Mouse (Mus musculus) limb, embryonic 14.5 days (tissue): ENCODE measurements around the gene Prpf40b. TPM values are rescaled to one million over a fixed set of nuclear protein-coding genes. Genes with fewer than 3 reads are reported as not detected.
"Not testable (repeated sequence)": the region's sequence is repeated elsewhere in the genome, so short reads cannot be mapped to it uniquely, and the experiment has no call there.

Source experiments
- ATAC-seq: fragments of 200-750 bp; cut with Nextera tagmentation; 2 replicates; pipeline ENCODE4 v1.8.0; 2017; ENCODE audit warnings: low read depth, moderate number of reproducible peaks, moderate TSS enrichment; ENCODE audit not compliant: low FRiP score
- DNase-seq: peaks from one replicate; pipeline ENCODE4 v3.0.0-alpha.2; 2015; ENCODE audit warnings: low spot score
- H3K27ac ChIP-seq: fragments of 300-500 bp; sonication (generic); replicated peaks from 2 replicates; pipeline ENCODE4 v1.5.1; 2014; ENCODE audit warnings: low read depth, mild to moderate bottlenecking, low read length, moderate library complexity, mixed read lengths
- H3K27me3 ChIP-seq: fragments of 300-500 bp; sonication (generic); 2 replicates; pipeline ENCODE4 v1.6.1; 2014; ENCODE audit warnings: low read length, mixed read lengths; ENCODE audit not compliant: control insufficient read depth, insufficient read depth
- H3K36me3 ChIP-seq: fragments of 300-500 bp; sonication (generic); 2 replicates; pipeline ENCODE4 v1.6.1; 2014; ENCODE audit warnings: mild to moderate bottlenecking, low read length, moderate library complexity, mixed read lengths; ENCODE audit not compliant: control insufficient read depth, insufficient read depth
- H3K4me1 ChIP-seq: fragments of 300-500 bp; sonication (generic); 2 replicates; pipeline ENCODE4 v1.6.1; 2014; ENCODE audit warnings: antibody characterized with exemption, low read length, mixed read lengths; ENCODE audit not compliant: control insufficient read depth, insufficient read depth
- H3K4me2 ChIP-seq: fragments of 300-500 bp; sonication (generic); replicated peaks from 2 replicates; pipeline ENCODE4 v1.6.1; 2014; ENCODE audit warnings: low read depth, mild to moderate bottlenecking, low read length, moderate library complexity; ENCODE audit not compliant: severe bottlenecking
- H3K4me3 ChIP-seq: fragments of 300-500 bp; sonication (generic); replicated peaks from 2 replicates; pipeline ENCODE4 v1.5.1; 2014; ENCODE audit warnings: low read length
- H3K9ac ChIP-seq: fragments of 300-500 bp; sonication (generic); 2 replicates; pipeline ENCODE4 v1.6.1; 2014; ENCODE audit warnings: mild to moderate bottlenecking, low read depth, low read length, moderate library complexity; ENCODE audit not compliant: severe bottlenecking
- H3K9me3 ChIP-seq: fragments of 300-500 bp; sonication (generic); 2 replicates; pipeline ENCODE4 v1.6.1; 2016; ENCODE audit warnings: low read length; ENCODE audit not compliant: control insufficient read depth
- POLR2A ChIP-seq: fragments of 200-500 bp; IDR thresholded peaks from 2 replicates; pipeline ENCODE4 v1.8.0; 2012; ENCODE audit warnings: inconsistent platforms, mild to moderate bottlenecking, moderate library complexity, borderline replicate concordance; ENCODE audit not compliant: insufficient read depth, insufficient read length; ENCODE audit errors: extremely low read depth
- WGBS: fragments of 180-500 bp; shearing (Covaris S2); extraction: QIAGEN DNeasy Blood & Tissue Kit; methylation state at CpG from one replicate; pipeline ENCODE4 v1.1.7; 2014; 5-methylcytosine and 5-hydroxymethylcytosine counted together
- polyA plus RNA-seq, 2 experiments: library from polyadenylated mRNA; depleted of rRNA in 1 of 2; stranded (reverse) in 1 of 2; unstranded in 1 of 2; fragments of >200 nt; fragmentation: Nextera tagmentation in 1 of 2; extraction: Ambion mirVana in 1 of 2; gene quantifications; 2 replicates each; pipeline versions ENCODE4 v1.2.1 to v1.2.3; 2012 to 2014

Prpf40b gene
- polyA plus RNA-seq (2012; rRNA removed): 143 and 154 TPM in 2 replicates
- polyA plus RNA-seq (2014; fragmentation: Nextera tagmentation; extraction: Ambion mirVana): 47.0 and 54.3 TPM in 2 replicates

DNA sequence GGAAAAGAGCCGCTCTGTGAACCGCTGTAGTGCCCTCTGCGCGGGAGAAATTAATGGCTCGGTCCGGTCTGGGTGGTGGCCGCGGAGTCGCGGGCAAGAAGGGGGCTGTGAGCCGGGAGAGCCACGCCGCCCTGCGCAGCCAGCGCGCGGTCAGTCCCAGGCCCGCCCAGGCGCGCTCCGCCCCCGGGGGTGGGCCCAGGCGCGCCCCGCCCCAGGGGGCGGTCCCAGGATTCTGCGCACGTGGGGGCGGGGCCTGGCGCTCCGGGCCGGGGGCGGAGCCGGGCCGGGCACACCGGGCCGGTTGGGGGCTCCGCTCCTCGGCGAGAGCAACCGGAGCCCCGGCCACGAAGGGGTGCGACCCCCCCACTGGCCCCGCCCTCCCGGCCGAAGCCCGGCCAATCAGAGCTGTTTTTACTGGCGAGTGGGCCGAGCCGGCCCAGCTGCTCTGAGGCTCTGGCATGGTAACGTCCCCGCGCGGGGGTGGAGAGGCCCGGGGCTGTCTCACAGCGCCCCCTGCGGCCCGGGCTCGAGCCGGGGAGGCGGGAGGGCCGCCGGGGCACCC lies at the start of gene Prpf40b:
TSS of gene Prpf40b (plus strand) at position 275 of the 562 bp plus-strand sequence.
- Histone ChIP-seq H3K27ac (peak within 1 kb of the TSS; percentile 88), H3K9ac (peak within 1 kb of the TSS; percentile 78), H3K4me1 (peaks cover 11% of the 10 kb centered on the region; the same call in 1 of the 2 replicates), H3K9me3 (no peaks in the 10 kb centered on the region), H3K4me2 (peak within 1 kb of the TSS; percentile 72), H3K27me3 (no peaks in the 10 kb centered on the region), H3K36me3 (no peaks in the 10 kb centered on the region), H3K4me3 (peak within 1 kb of the TSS; percentile 71)
- DNase-seq: peak; percentile 87
- peak; percentile 93 for ATAC-seq
- 0 out of 2 replicates have a peak, but pooled peaks have one; percentile 67 for TF ChIP-seq POLR2A
- WGBS: under 1% methylated on average over 18 of the region's 64 CpGs

DNA sequence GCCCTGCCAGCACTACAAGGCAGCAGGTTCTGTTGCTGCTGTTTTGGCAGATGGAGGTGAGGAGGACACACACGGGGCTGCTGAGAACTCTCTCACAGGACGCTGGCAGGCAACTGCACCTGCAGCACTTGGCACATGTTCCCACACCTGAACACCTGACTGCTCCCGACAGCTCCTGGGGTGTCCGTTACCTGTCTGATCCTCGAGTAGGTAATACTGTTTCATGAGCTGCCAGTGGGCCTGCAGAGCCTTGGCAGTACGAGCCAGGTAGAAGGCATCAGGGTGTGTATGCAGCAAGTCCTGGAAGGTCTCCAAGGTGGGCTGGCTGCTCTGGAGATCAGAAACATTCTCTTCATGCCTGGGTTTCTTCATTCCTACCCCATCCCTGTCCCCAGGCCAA lies 48.2 kb upstream of the Prpf40b start:
- not testable (repeated sequence) for H3K9ac ChIP-seq, ATAC-seq, H3K4me2 ChIP-seq, DNase-seq, H3K9me3 ChIP-seq, H3K4me3 ChIP-seq, H3K27me3 ChIP-seq, H3K4me1 ChIP-seq, H3K27ac ChIP-seq
- H3K36me3 ChIP-seq: peaks cover 75% of the 10 kb centered on the region
- 79% methylated on average over 6 of the region's 6 CpGs for WGBS

DNA sequence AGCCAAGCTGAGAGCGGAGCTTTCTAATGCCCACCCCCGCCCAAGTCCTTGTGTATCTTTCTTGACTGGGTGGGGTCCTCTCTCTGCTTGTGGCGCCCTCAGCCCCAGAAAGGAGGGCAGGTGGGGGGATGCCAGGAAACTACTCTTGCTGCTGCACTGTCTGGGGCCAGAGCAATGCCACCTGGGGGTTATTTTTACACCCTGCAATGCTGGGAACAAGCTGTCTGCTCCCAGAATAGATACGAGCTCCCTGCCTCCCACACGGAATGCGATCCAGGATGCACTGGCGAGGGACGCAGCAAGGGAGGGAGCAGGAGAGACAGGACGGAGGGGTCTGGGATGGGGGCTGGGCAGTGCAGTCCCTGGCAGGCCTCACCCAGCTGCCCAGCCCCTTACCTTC lies 45.9 kb upstream of the Prpf40b start:
- H3K4me2 ChIP-seq: no peak overlapping the region
- no peak for TF ChIP-seq POLR2A
- 87% methylated on average over 9 of the region's 9 CpGs for WGBS
- ATAC-seq (no peak), DNase-seq (no peak)
- no peaks in the 10 kb centered on the region for H3K9me3 ChIP-seq
- H3K36me3 ChIP-seq: peaks cover 56% of the 10 kb centered on the region
- no peak overlapping the region for H3K4me3 ChIP-seq
- H3K27ac ChIP-seq: no peak overlapping the region
- peaks cover 7% of the 10 kb centered on the region; the same call in 1 of the 2 replicates for H3K4me1 ChIP-seq
- H3K9ac ChIP-seq: no peak overlapping the region
- no peaks in the 10 kb centered on the region for H3K27me3 ChIP-seq

DNA sequence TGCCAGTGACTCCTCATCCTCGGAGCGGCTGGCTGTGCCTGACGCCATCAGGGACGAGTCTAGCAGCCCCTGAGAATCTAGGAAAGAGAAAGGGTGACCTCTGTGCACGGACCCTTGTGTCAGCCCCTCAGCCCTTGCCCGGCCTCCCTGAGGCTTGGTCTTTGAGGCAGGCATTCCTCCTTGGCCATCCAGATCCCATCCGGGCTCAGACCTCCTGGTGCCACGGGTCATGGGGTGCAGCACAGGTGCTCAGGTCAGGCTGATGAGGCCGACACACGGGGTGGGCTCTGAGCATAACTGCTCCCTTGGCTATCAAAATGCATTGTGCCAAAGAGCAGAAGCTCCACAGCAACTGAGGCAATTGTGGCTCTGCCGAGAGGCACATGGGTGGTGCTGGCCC lies 44.9 kb upstream of the Prpf40b start:
- WGBS: 96% methylated on average over 11 of the region's 11 CpGs
- peaks cover 7% of the 10 kb centered on the region; the same call in 1 of the 2 replicates for H3K4me1 ChIP-seq
- H3K4me2 ChIP-seq: no peak overlapping the region
- H3K4me3 ChIP-seq: no peak overlapping the region
- DNase-seq: no peak
- H3K27ac ChIP-seq: no peak overlapping the region
- peaks cover 46% of the 10 kb centered on the region for H3K36me3 ChIP-seq
- no peak overlapping the region for H3K9ac ChIP-seq
- TF ChIP-seq POLR2A: no peak
- no peaks in the 10 kb centered on the region for H3K9me3 ChIP-seq
- no peak for ATAC-seq
- H3K27me3 ChIP-seq: no peaks in the 10 kb centered on the region

DNA sequence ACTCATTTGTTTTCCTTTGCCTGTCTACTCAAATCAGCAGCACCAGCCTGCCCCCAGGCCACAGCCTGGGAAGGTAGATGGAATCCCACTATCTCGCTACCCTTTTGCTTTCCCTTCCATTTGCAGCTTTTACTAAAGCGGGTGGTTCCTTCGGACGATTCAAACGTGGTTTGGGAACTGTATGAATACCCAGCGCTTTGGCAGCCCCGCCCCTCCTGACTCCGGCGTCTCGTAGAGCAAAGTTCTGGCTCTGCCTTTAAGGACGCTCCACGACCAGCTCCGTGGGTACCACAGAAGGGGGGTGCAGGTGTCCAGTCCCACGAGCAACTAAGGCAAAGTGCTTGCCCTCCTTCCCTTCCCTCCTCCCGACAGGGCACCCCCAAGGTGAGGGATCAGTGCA lies 43.8 kb upstream of the Prpf40b start:
- ATAC-seq, H3K27me3 ChIP-seq, H3K9me3 ChIP-seq, H3K4me1 ChIP-seq, DNase-seq: not testable (repeated sequence)
- Histone ChIP-seq H3K4me3 (peak overlapping the region; percentile 68), H3K36me3 (peaks cover 36% of the 10 kb centered on the region), H3K27ac (peak overlapping the region; percentile 38; the same call in 1 of the 2 replicates), H3K9ac (peak overlapping the region; percentile 75), H3K4me2 (peak overlapping the region; percentile 79)
- WGBS: 2% methylated on average over 14 of the region's 15 CpGs
